Mouse (Mus musculus): ENCODE data around the gene Cnnm4.

GRCm38 (mm10) chr1:36525774-36526173, 54.4 kb downstream of the Cnnm4 start:
- TF ChIP-seq POLR2AphosphoS2 (IDR thresholded peaks at IDR 0.05; ENCODE audit: low read depth, low read length): no peak
- TF ChIP-seq CTCF (conservative IDR thresholded peaks at IDR 0.05 in 1 of 2, IDR thresholded peaks at IDR 0.05 in 1 of 2; ENCODE audit: low read depth in 2 of 2, low read length in 2 of 2): no peak
- no peak for TF ChIP-seq MAZ (IDR thresholded peaks at IDR 0.05; ENCODE audit: low read depth, low read length)
- TF ChIP-seq ETS1 (conservative IDR thresholded peaks at IDR 0.05; ENCODE audit: low read depth, low read length): no peak
- TF ChIP-seq TCF12 (IDR thresholded peaks at IDR 0.05; ENCODE audit: low read depth, low read length): no peak
- TF ChIP-seq ZMIZ1 (IDR thresholded peaks at IDR 0.05; ENCODE audit: low read depth, low read length): no peak
